Mouse (Mus musculus) liver, adult 2 months (tissue): ENCODE measurements at regions not wholly inside any gene's neighbourhood (a gene's known extent, or its start where the extent isn't known, plus 50 kb on each side); places are given as distances from the start of the nearest gene placed in this dataset.

Experiments used
- CTCF ChIP-seq: fragments of 200-500 bp; IDR thresholded peaks from 2 replicates; pipeline ENCODE4 v1.5.1; 2011; ENCODE audit warnings: low read depth, low read length, control low read depth
- POLR2A ChIP-seq: fragments of 200-500 bp; IDR thresholded peaks from 2 replicates; pipeline ENCODE4 v1.6.1; 2011; ENCODE audit warnings: low read length, control low read depth; ENCODE audit not compliant: insufficient read depth; ENCODE audit errors: extremely low read depth

DNA sequence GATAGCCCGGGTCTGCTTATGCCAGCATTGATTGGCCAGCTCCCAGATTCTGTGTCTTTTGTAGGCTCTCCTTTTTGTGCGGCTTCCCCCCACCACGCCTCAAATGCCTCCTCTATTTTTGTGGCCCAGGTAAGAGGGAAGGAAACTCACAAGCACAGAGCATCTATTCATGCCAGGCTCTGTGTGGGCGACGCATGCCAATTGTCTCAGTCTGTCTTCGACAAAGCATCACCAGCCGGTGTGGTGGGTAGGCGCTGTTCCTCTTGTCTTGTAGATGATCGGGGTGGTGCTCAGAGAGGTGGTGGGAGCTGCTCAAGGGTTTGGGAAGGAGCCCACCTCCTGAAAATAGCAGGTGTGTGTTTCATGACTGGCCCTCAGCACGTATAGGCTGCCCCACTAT lies 175.5 kb downstream of the Tmem132e start:
- TF ChIP-seq CTCF, result no peak
- TF ChIP-seq POLR2A, result no peak
